Mouse (Mus musculus) embryonic facial prominence, embryonic 12.5 days (tissue): ENCODE results near the gene Fosb. TPM values are rescaled to one million over a fixed set of nuclear protein-coding genes. Genes with fewer than 3 reads are reported as not detected.

Experiments used
- ATAC-seq: fragments of 200-750 bp; cut with Nextera tagmentation; 2 replicates; pipeline ENCODE4 v1.8.0; 2017; ENCODE audit not compliant: insufficient number of reproducible peaks, insufficient read depth, low FRiP score, low TSS enrichment
- H3K27ac ChIP-seq: fragments of 300-500 bp; sonication (generic); 2 replicates; pipeline ENCODE4 v1.5.1; 2016; ENCODE audit warnings: mild to moderate bottlenecking
- H3K27me3 ChIP-seq: fragments of 300-500 bp; sonication (generic); 2 replicates; pipeline ENCODE4 v1.6.1; 2016; ENCODE audit warnings: mild to moderate bottlenecking, moderate library complexity
- H3K36me3 ChIP-seq: fragments of 300-500 bp; sonication (generic); 2 replicates; pipeline ENCODE4 v1.6.1; 2016; ENCODE audit warnings: mild to moderate bottlenecking
- H3K4me1 ChIP-seq: fragments of 300-500 bp; sonication (generic); 2 replicates; pipeline ENCODE4 v1.6.1; 2016
- H3K4me2 ChIP-seq: fragments of 300-500 bp; sonication (generic); replicated peaks from 2 replicates; pipeline ENCODE4 v1.6.1; 2016; ENCODE audit warnings: mild to moderate bottlenecking, moderate library complexity
- H3K4me3 ChIP-seq: fragments of 300-500 bp; sonication (generic); 2 replicates; pipeline ENCODE4 v1.5.1; 2016; ENCODE audit warnings: mild to moderate bottlenecking
- H3K9ac ChIP-seq: fragments of 300-500 bp; sonication (generic); 2 replicates; pipeline ENCODE4 v1.6.1; 2016; ENCODE audit warnings: mild to moderate bottlenecking, moderate library complexity
- H3K9me3 ChIP-seq: fragments of 300-500 bp; sonication (generic); 2 replicates; pipeline ENCODE4 v1.6.1; 2016; ENCODE audit warnings: mild to moderate bottlenecking, moderate library complexity
- WGBS: fragments of 180-500 bp; shearing (Covaris S2); methylation state at CpG from one replicate; pipeline ENCODE4 v1.1.7; 2016; 5-methylcytosine and 5-hydroxymethylcytosine counted together
- polyA plus RNA-seq: library from polyadenylated mRNA; unstranded; fragments of >200 nt; fragmentation: Nextera tagmentation; extraction: Ambion mirVana; gene quantifications from 2 replicates; pipeline ENCODE4 v1.2.1, GENCODE M21; 2016

Gene Fosb
- polyA plus RNA-seq, 1 experiment from 2014 or later = 0.05 TPM

- H3K9ac ChIP-seq = no peak overlapping the region
- H3K9me3 ChIP-seq = no peaks in the 10 kb centered on the region
- peak overlapping the region; percentile 95 for H3K4me2 ChIP-seq
- WGBS = 2% methylated on average over 11 of the region's 11 CpGs
- H3K27ac ChIP-seq = no peak overlapping the region
- H3K4me3 ChIP-seq = no peak overlapping the region
- peaks cover 35% of the 10 kb centered on the region for H3K4me1 ChIP-seq
- ATAC-seq = no peak
- H3K27me3 ChIP-seq = peaks cover 17% of the 10 kb centered on the region
- peaks cover 5% of the 10 kb centered on the region for H3K36me3 ChIP-seq
Observed at GRCm38 (mm10) chr7:19343210-19343808, 33.5 kb upstream of the Fosb start.

- H3K27me3 ChIP-seq = peaks cover 17% of the 10 kb centered on the region
- H3K4me3 ChIP-seq = peak overlapping the region; percentile 50
- H3K9me3 ChIP-seq = no peaks in the 10 kb centered on the region
- peaks cover 35% of the 10 kb centered on the region for H3K4me1 ChIP-seq
- H3K4me2 ChIP-seq = peak overlapping the region; percentile 95
- H3K27ac ChIP-seq = no peak overlapping the region
- WGBS = under 1% methylated on average over 27 of the region's 27 CpGs
- ATAC-seq = no peak
- no peaks in the 10 kb centered on the region for H3K36me3 ChIP-seq
- H3K9ac ChIP-seq = peak overlapping the region; percentile 63
Observed at GRCm38 (mm10) chr7:19342481-19343027, 32.7 kb upstream of the Fosb start.

- Histone ChIP-seq H3K36me3 (no peaks in the 10 kb centered on the region), H3K27ac (no peak overlapping the region), H3K4me1 (peaks cover 35% of the 10 kb centered on the region), H3K4me3 (peak overlapping the region; percentile 50), H3K4me2 (peak overlapping the region; percentile 95), H3K9me3 (no peaks in the 10 kb centered on the region), H3K9ac (peak overlapping the region; percentile 63), H3K27me3 (peaks cover 17% of the 10 kb centered on the region)
- no peak for ATAC-seq
- WGBS = under 1% methylated on average over 41 of the region's 41 CpGs
Observed at GRCm38 (mm10) chr7:19341761-19342409, 32.0 kb upstream of the Fosb start.

GRCm38 (mm10) chr7:19341250-19341649 lies 31.4 kb upstream of the Fosb start:
- Histone ChIP-seq H3K4me1 (peaks cover 30% of the 10 kb centered on the region), H3K27me3 (peaks cover 17% of the 10 kb centered on the region), H3K36me3 (no peaks in the 10 kb centered on the region), H3K27ac (no peak overlapping the region), H3K9me3 (no peaks in the 10 kb centered on the region), H3K9ac (no peak overlapping the region), H3K4me3 (peak overlapping the region; percentile 50; the same call in 1 of the 2 replicates), H3K4me2 (peak overlapping the region; percentile 95)
- no peak for ATAC-seq
- 26% methylated on average over 10 of the region's 10 CpGs for WGBS

- H3K9me3 ChIP-seq = no peaks in the 10 kb centered on the region
Observed at GRCm38 (mm10) chr7:19338596-19338995, 28.7 kb upstream of the Fosb start.

GRCm38 (mm10) chr7:19338060-19338459 lies 28.2 kb upstream of the Fosb start:
- Histone ChIP-seq H3K27me3 (peaks cover 17% of the 10 kb centered on the region), H3K27ac (no peak overlapping the region), H3K9ac (no peak overlapping the region), H3K9me3 (no peaks in the 10 kb centered on the region), H3K4me3 (no peak overlapping the region), H3K36me3 (no peaks in the 10 kb centered on the region), H3K4me1 (peaks cover 22% of the 10 kb centered on the region), H3K4me2 (no peak overlapping the region)
- no peak for ATAC-seq
- WGBS = 50% methylated on average over 2 of the region's 2 CpGs

More at GRCm38 (mm10) chr7:19338596-19338995, 28.7 kb upstream of the Fosb start:
- WGBS = 65% methylated on average over 7 of the region's 7 CpGs
- Histone ChIP-seq H3K27me3 (peaks cover 17% of the 10 kb centered on the region), H3K36me3 (no peaks in the 10 kb centered on the region), H3K4me2 (no peak overlapping the region), H3K27ac (no peak overlapping the region), H3K9ac (no peak overlapping the region), H3K4me3 (no peak overlapping the region), H3K4me1 (peaks cover 23% of the 10 kb centered on the region)
- ATAC-seq = no peak

- peaks cover 12% of the 10 kb centered on the region for H3K27me3 ChIP-seq
- H3K4me1 ChIP-seq = peaks cover 17% of the 10 kb centered on the region
- H3K4me3 ChIP-seq = no peak overlapping the region
- H3K4me2 ChIP-seq = no peak overlapping the region
- ATAC-seq = no peak
- H3K9ac ChIP-seq = no peak overlapping the region
- no peaks in the 10 kb centered on the region for H3K36me3 ChIP-seq
- no peaks in the 10 kb centered on the region for H3K9me3 ChIP-seq
- no peak overlapping the region for H3K27ac ChIP-seq
- 59% methylated on average over 10 of the region's 10 CpGs for WGBS
Observed at GRCm38 (mm10) chr7:19337122-19337521, 27.3 kb upstream of the Fosb start.

- Histone ChIP-seq H3K27ac (no peak overlapping the region), H3K4me3 (no peak overlapping the region), H3K36me3 (no peaks in the 10 kb centered on the region), H3K9me3 (no peaks in the 10 kb centered on the region), H3K27me3 (no peaks in the 10 kb centered on the region), H3K4me2 (no peak overlapping the region), H3K4me1 (peaks cover 6% of the 10 kb centered on the region), H3K9ac (no peak overlapping the region)
- no peak for ATAC-seq
- 47% methylated on average over 3 of the region's 3 CpGs for WGBS
Observed at GRCm38 (mm10) chr7:19335583-19335982, 25.7 kb upstream of the Fosb start.

- no peaks in the 10 kb centered on the region for H3K27me3 ChIP-seq
- H3K9ac ChIP-seq = peak overlapping the region; percentile 73
- no peaks in the 10 kb centered on the region for H3K9me3 ChIP-seq
- H3K36me3 ChIP-seq = no peaks in the 10 kb centered on the region
- peak overlapping the region; percentile 71 for H3K4me2 ChIP-seq
- H3K27ac ChIP-seq = no peak overlapping the region
- peaks cover 6% of the 10 kb centered on the region for H3K4me1 ChIP-seq
- H3K4me3 ChIP-seq = peak overlapping the region; percentile 61
- under 1% methylated on average over 52 of the region's 52 CpGs for WGBS
- ATAC-seq = no peak
Observed at GRCm38 (mm10) chr7:19332709-19333352, 23.0 kb upstream of the Fosb start.

- no peaks in the 10 kb centered on the region for H3K36me3 ChIP-seq
- H3K9ac ChIP-seq = no peak overlapping the region
- no peak overlapping the region for H3K4me3 ChIP-seq
- 43% methylated on average over 2 of the region's 2 CpGs for WGBS
- peaks cover 14% of the 10 kb centered on the region for H3K4me1 ChIP-seq
- H3K9me3 ChIP-seq = no peaks in the 10 kb centered on the region
- H3K27ac ChIP-seq = no peak overlapping the region
- no peak overlapping the region for H3K4me2 ChIP-seq
- no peaks in the 10 kb centered on the region for H3K27me3 ChIP-seq
- ATAC-seq = peak; percentile 30; the same call in 1 of the 2 replicates
Observed at GRCm38 (mm10) chr7:19331910-19332309, 22.1 kb upstream of the Fosb start.

GRCm38 (mm10) chr7:19328425-19328824 lies 18.6 kb upstream of the Fosb start:
- no peak overlapping the region for H3K9ac ChIP-seq
- H3K4me1 ChIP-seq = peaks cover 16% of the 10 kb centered on the region
- no peak overlapping the region for H3K4me2 ChIP-seq
- ATAC-seq = no peak
- no peak overlapping the region for H3K27ac ChIP-seq
- 0 out of 2 replicates have a peak, but pooled peaks cover 5% of the 10 kb centered on the region for H3K27me3 ChIP-seq
- H3K9me3 ChIP-seq = no peaks in the 10 kb centered on the region
- no peaks in the 10 kb centered on the region for H3K36me3 ChIP-seq
- no peak overlapping the region for H3K4me3 ChIP-seq
